Mouse (Mus musculus): Measurements from ENCODE around the gene Nck1.

GRCm38 (mm10) chr9:100483318-100483717 lies 62.6 kb downstream of the Nck1 start:
- no peak for TF ChIP-seq POLR2A (IDR thresholded peaks at IDR 0.05; ENCODE audit: insufficient read length, low read depth)
- TF ChIP-seq MYOD1 (IDR thresholded peaks at IDR 0.05; ENCODE audit: control insufficient read depth in 1 of 3, insufficient read length in 2 of 3, low read depth in 2 of 3), result no peak
- TF ChIP-seq CEBPB (IDR thresholded peaks at IDR 0.05; ENCODE audit: insufficient read depth, poor library complexity, severe bottlenecking), result no peak
- TF ChIP-seq TCF3 (IDR thresholded peaks at IDR 0.05; ENCODE audit: insufficient read length, low read depth), result no peak
- TF ChIP-seq MYOG (IDR thresholded peaks at IDR 0.05; ENCODE audit: control insufficient read depth in 1 of 3, insufficient read depth in 1 of 3, insufficient read length in 2 of 3, low read depth in 2 of 3), result no peak
- no peak for TF ChIP-seq MAX (IDR thresholded peaks at IDR 0.05; ENCODE audit: low read depth)
